Mouse (Mus musculus) erythroblast, embryonic 14.5 days (primary cell): ENCODE results near the gene Capn11.

ENCODE experiments used
- GATA1 ChIP-seq: IDR thresholded peaks from 2 replicates; pipeline ENCODE4 v1.6.1; 2012; ENCODE audit warnings: low read length, inconsistent platforms, mixed read lengths
- TAL1 ChIP-seq: IDR thresholded peaks from 3 replicates; pipeline ENCODE4 v1.6.1; 2012; ENCODE audit warnings: low read length, inconsistent platforms, mixed read lengths

DNA sequence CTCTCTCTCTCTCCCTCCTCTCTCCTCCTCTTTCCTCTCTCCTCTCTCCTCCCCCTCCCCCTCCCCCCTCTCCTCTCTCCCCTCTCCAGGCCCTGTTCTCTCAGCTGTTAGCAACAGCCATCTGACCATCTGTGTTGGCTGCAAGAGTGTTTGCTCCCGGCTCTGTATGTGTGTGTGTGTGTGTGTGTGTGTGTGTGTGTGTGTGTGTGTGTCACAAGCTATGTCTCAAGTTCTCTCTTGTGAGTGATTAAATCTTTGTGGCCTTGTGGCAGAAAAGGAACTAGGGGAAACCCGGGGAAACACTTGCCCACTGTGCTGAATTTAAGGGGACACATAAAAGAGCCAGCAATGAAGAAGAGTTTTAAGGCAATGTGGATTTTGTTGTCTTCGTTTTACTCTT is 61.3 kb downstream of the Capn11 start:
- TF ChIP-seq TAL1 (no peak), GATA1 (no peak)
